16 mouse cellular contexts compared by ENCODE assay signal in the genomic region with DNA sequence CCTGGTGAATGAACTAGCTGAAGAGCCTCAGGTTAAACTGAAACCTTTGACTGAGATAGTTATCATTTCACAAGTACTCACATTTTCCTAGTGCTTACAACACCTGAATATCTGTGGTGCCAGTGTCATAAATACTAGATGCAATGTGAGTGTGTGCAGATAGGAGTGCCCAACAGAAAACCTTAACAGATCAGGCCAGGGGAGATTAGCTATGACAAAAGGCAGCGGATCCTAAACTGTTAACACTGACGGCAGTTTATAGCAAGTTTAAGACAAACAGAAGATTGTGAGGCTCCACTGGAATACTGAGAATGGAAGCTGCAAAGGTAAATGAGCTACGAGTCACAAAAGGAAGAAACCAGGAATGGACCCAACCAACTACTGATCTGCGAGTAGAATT. TPM values are rescaled to one million over a fixed set of nuclear protein-coding genes. Genes with fewer than 3 reads are reported as not detected.
DNase-seq lines count a peak whose midpoint lies in the region; ATAC-seq and TF ChIP-seq lines count a peak whose summit lies in the region.
"Had no signal": no experiment of that assay in that cellular context is flagged by ENCODE, and none has a peak within 500 bp of the region (broad histone marks: within the 10 kb centered on the region; RNA-seq: fewer than 3 reads in every experiment).

No protein-coding gene starts in this region.

- no peaks in the 10 kb centered on the region for H3K27me3 ChIP-seq in intestine, embryonic 14.5 days (replicated peaks; ENCODE audit: control insufficient read depth, insufficient read depth, low read length)
- no peaks in the 10 kb centered on the region for H3K27me3 ChIP-seq in intestine, embryonic 16.5 days (replicated peaks; ENCODE audit: control insufficient read depth, insufficient read depth, low read length)
- no peaks in the 10 kb centered on the region for H3K27me3 ChIP-seq in liver, postnatal 0 days (ENCODE audit: insufficient read depth, low read length)
- no peaks in the 10 kb centered on the region for H3K27me3 ChIP-seq in hindbrain, embryonic 13.5 days
- H3K27me3 ChIP-seq: hindbrain, embryonic 12.5 days; neural tube, embryonic 13.5 days had no signal

- H3K27ac ChIP-seq in intestine, embryonic 14.5 days (ENCODE audit: low read depth): no peak overlapping the region
- H3K27ac ChIP-seq in intestine, embryonic 16.5 days (ENCODE audit: low read length): no peak overlapping the region
- H3K27ac ChIP-seq in liver, postnatal 0 days (ENCODE audit: low read depth): no peak overlapping the region
- no peak overlapping the region for H3K27ac ChIP-seq in hindbrain, embryonic 13.5 days
- H3K27ac ChIP-seq: hindbrain, embryonic 12.5 days; neural tube, embryonic 13.5 days had no signal

- 53% methylated on average over 4 of the region's 4 CpGs for WGBS in intestine, embryonic 14.5 days
- WGBS in intestine, embryonic 16.5 days: 46% methylated on average over 4 of the region's 4 CpGs
- WGBS in liver, postnatal 0 days (ENCODE audit: insufficient replicate concordance): 45% methylated on average over 4 of the region's 4 CpGs
- WGBS in hindbrain, embryonic 13.5 days: 83% methylated on average over 4 of the region's 4 CpGs

- H3K9ac ChIP-seq in intestine, embryonic 14.5 days (ENCODE audit: low read length): no peak overlapping the region
- H3K9ac ChIP-seq in intestine, embryonic 16.5 days (ENCODE audit: low read depth, low read length): no peak overlapping the region
- H3K9ac ChIP-seq in liver, postnatal 0 days (replicated peaks): no peak overlapping the region
- no peak overlapping the region for H3K9ac ChIP-seq in hindbrain, embryonic 13.5 days
- H3K9ac ChIP-seq: hindbrain, embryonic 12.5 days; neural tube, embryonic 13.5 days had no signal

- TF ChIP-seq EP300 in liver, postnatal 0 days (IDR thresholded peaks at IDR 0.05; ENCODE audit: low read depth): 0 out of 2 replicates have a peak, but pooled peaks have one; percentile 22

- H3K36me3 ChIP-seq in intestine, embryonic 14.5 days (ENCODE audit: control insufficient read depth, insufficient read depth, low read length): peaks cover 3% of the 10 kb centered on the region; the same call in 1 of the 2 replicates
- H3K36me3 ChIP-seq in intestine, embryonic 16.5 days (ENCODE audit: control insufficient read depth, insufficient read depth, low read length): no peaks in the 10 kb centered on the region
- H3K36me3 ChIP-seq in liver, postnatal 0 days (replicated peaks; ENCODE audit: insufficient read depth, low read length): peaks cover 7% of the 10 kb centered on the region; the same call in 1 of the 2 replicates
- H3K36me3 ChIP-seq in hindbrain, embryonic 13.5 days: 0 out of 2 replicates have a peak, but pooled peaks cover 4% of the 10 kb centered on the region
- H3K36me3 ChIP-seq: hindbrain, embryonic 12.5 days; neural tube, embryonic 13.5 days had no signal

- H3K4me1 ChIP-seq in intestine, embryonic 14.5 days (replicated peaks; ENCODE audit: control insufficient read depth, insufficient read depth, low read length): peaks cover 25% of the 10 kb centered on the region
- H3K4me1 ChIP-seq in intestine, embryonic 16.5 days (ENCODE audit: control insufficient read depth, insufficient read depth, low read length): peaks cover 21% of the 10 kb centered on the region
- peaks cover 36% of the 10 kb centered on the region for H3K4me1 ChIP-seq in liver, postnatal 0 days (ENCODE audit: insufficient read depth)
- peaks cover 40% of the 10 kb centered on the region for H3K4me1 ChIP-seq in hindbrain, embryonic 13.5 days (replicated peaks)

- H3K4me3 ChIP-seq in intestine, embryonic 14.5 days (ENCODE audit: low read depth, low read length): no peak overlapping the region
- no peak overlapping the region for H3K4me3 ChIP-seq in intestine, embryonic 16.5 days (ENCODE audit: low read length)
- H3K4me3 ChIP-seq in liver, postnatal 0 days (ENCODE audit: low read depth, low read length): no peak overlapping the region
- H3K4me3 ChIP-seq in hindbrain, embryonic 13.5 days: no peak overlapping the region
- H3K4me3 ChIP-seq: hindbrain, embryonic 12.5 days; neural tube, embryonic 13.5 days had no signal

- peak; percentile 11 for DNase-seq in CD4-positive, CD25-positive, alpha-beta regulatory T cell, adult 2 months (ENCODE audit: low read depth, low spot score)
- peak; percentile 41 for DNase-seq in intestine, embryonic 14.5 days (ENCODE audit: low spot score)
- DNase-seq in liver, postnatal 0 days: no peak
- no peak for DNase-seq in right cerebral cortex, postnatal 4 days
- DNase-seq: cerebellum, postnatal 14 days; kidney, adult 8-10 months; kidney, postnatal 36 days; lung, adult 2 months; thymus, adult 18-20 months had no signal

- TF ChIP-seq CTCF in liver, postnatal 0 days (IDR thresholded peaks at IDR 0.05; ENCODE audit: low read depth): no peak; the same call in 1 of the 2 replicates

- no peak for ATAC-seq in CD4-positive, CD25-positive, alpha-beta regulatory T cell, adult 4 months
- ATAC-seq in intestine, embryonic 14.5 days (replicated peaks; ENCODE audit: low FRiP score, low TSS enrichment, low read depth): no peak
- no peak for ATAC-seq in intestine, embryonic 16.5 days
- 0 out of 2 replicates have a peak, but pooled peaks have one; percentile 22 for ATAC-seq in granulocyte monocyte progenitor cell, adult 5-6 weeks (replicated peaks; ENCODE audit: poor library complexity, severe bottlenecking)
- no peak for ATAC-seq in liver, postnatal 0 days
- no peak for ATAC-seq in hindbrain, embryonic 13.5 days (ENCODE audit: low FRiP score)
- ATAC-seq: forebrain, embryonic 16.5 days had no signal

- H3K9me3 ChIP-seq in intestine, embryonic 14.5 days (ENCODE audit: control insufficient read depth, low read length): no peaks in the 10 kb centered on the region
- no peaks in the 10 kb centered on the region for H3K9me3 ChIP-seq in intestine, embryonic 16.5 days (ENCODE audit: control insufficient read depth, low read length)
- no peaks in the 10 kb centered on the region for H3K9me3 ChIP-seq in liver, postnatal 0 days (ENCODE audit: low read length)
- no peaks in the 10 kb centered on the region for H3K9me3 ChIP-seq in hindbrain, embryonic 13.5 days
- H3K9me3 ChIP-seq: hindbrain, embryonic 12.5 days; neural tube, embryonic 13.5 days had no signal

- no peak overlapping the region for H3K4me2 ChIP-seq in intestine, embryonic 14.5 days (ENCODE audit: low read length)
- no peak overlapping the region for H3K4me2 ChIP-seq in intestine, embryonic 16.5 days (ENCODE audit: low read depth, low read length)
- H3K4me2 ChIP-seq in liver, postnatal 0 days (ENCODE audit: low read depth, low read length): no peak overlapping the region
- no peak overlapping the region for H3K4me2 ChIP-seq in hindbrain, embryonic 13.5 days
- H3K4me2 ChIP-seq: hindbrain, embryonic 12.5 days; neural tube, embryonic 13.5 days had no signal

RNA-seq across cellular contexts. Expression of gene 4921524J17Rik, which starts 5.6 kb away (rescaled TPM):
- polyA plus RNA-seq in CD4-positive, CD25-positive, alpha-beta regulatory T cell, adult 4 months (2017; shearing (Covaris generic)): 10 to 100 TPM; 68.1 to 74.0 TPM
- polyA plus RNA-seq in intestine, embryonic 14.5 days (2014; fragmentation: Nextera tagmentation; extraction: Ambion mirVana): 36.7 and 39.3 TPM in 2 replicates
- polyA plus RNA-seq in intestine, embryonic 16.5 days (2015; fragmentation: Nextera tagmentation; extraction: Ambion mirVana): 32.6 and 33.2 TPM in 2 replicates
- total RNA-seq in granulocyte monocyte progenitor cell, adult 5-6 weeks (2014; fragmentation: Nextera tagmentation): 11.2 and 25.9 TPM in 2 replicates
- total RNA-seq in granulocyte monocyte progenitor cell, adult 5-6 weeks (2017): 38.7 and 52.3 TPM in 2 replicates
- polyA plus RNA-seq in liver, postnatal 0 days (2015; fragmentation: Nextera tagmentation; extraction: Ambion mirVana): 16.5 and 17.7 TPM in 2 replicates
- 42.5 and 46.7 TPM in 2 replicates for polyA plus RNA-seq in hindbrain, embryonic 13.5 days (2015; fragmentation: Nextera tagmentation; extraction: Ambion mirVana)

RNA-seq across cellular contexts. Expression of gene Mylk3, which starts 40.9 kb away (rescaled TPM):
- not detected for polyA plus RNA-seq in CD4-positive, CD25-positive, alpha-beta regulatory T cell, adult 4 months (2017; shearing (Covaris generic))
- polyA plus RNA-seq in intestine, embryonic 14.5 days (2014; fragmentation: Nextera tagmentation; extraction: Ambion mirVana): 1.8 and 3.1 TPM in 2 replicates
- polyA plus RNA-seq in intestine, embryonic 16.5 days (2015; fragmentation: Nextera tagmentation; extraction: Ambion mirVana): 17.8 and 19.9 TPM in 2 replicates
- total RNA-seq in granulocyte monocyte progenitor cell, adult 5-6 weeks (2014; fragmentation: Nextera tagmentation): 0.60 and 1.4 TPM in 2 replicates
- total RNA-seq in granulocyte monocyte progenitor cell, adult 5-6 weeks (2017): 1.6 and 1.9 TPM in 2 replicates
- polyA plus RNA-seq in liver, postnatal 0 days (2015; fragmentation: Nextera tagmentation; extraction: Ambion mirVana): 21.2 and 24.2 TPM in 2 replicates
- polyA plus RNA-seq in hindbrain, embryonic 13.5 days (2015; fragmentation: Nextera tagmentation; extraction: Ambion mirVana): 0.38 and 0.39 TPM in 2 replicates

Comparison
In these comparisons a context has a peak if more than half of its experiments do, and no peak if none do; other contexts are left out.
1. DNase-seq: peak in CD4-positive, CD25-positive, alpha-beta regulatory T cell, adult 2 months (single experiment) and intestine, embryonic 14.5 days (single experiment); none in liver, postnatal 0 days (single experiment) and right cerebral cortex, postnatal 4 days (single experiment).